Mouse (Mus musculus): ENCODE data around the gene Slc6a4.

The Slc6a4 gene

GRCm38 (mm10) chr11:76997916-76998704 lies at the start of gene Slc6a4:
Gene Slc6a4 (plus strand): TSS chr11:76998603.
- peak; percentile 9 for DNase-seq

DNA sequence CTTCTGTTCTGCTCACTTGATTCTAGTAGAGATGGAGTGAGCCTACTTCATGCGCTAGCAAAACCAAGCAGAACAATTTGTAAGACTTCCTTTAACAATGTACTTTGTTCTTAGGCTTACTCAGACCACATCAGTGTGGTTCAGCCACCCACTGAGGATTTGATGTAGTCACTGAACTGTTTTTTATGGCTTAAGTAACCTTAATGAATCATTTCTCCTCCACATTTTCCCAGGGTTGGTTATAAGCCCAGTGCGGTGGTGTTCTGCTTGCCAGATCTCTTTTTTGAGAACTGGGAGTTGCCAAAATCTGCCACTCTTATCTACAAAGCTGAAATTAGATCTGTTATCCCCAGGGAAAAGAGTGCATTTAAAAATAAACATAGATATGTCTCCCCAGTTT lies 44.9 kb upstream of the Slc6a4 start:
- no peak for DNase-seq

DNA sequence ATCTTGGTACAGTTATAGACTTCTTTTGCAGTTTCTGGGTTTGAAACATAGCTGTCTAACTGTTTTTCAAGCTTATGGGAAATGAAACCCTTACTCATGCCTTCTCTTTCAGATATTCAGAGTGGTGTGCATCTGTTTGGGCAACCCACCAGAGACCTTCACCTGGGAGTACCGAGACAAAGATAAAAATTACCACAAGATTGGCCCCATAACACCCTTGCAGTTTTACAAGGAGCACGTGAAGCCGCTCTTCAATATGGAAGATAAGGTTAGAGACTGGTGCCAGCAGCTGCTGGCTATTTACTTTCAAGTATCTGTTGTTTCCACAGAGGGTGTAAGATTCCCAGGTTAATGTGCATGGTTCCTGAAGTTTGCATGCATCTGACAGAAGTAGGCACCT lies 32.7 kb upstream of the Slc6a4 start:
- no peak for DNase-seq

- no peak for DNase-seq
Observed at GRCm38 (mm10) chr11:76970328-76970727, 28.1 kb upstream of the Slc6a4 start.

DNA sequence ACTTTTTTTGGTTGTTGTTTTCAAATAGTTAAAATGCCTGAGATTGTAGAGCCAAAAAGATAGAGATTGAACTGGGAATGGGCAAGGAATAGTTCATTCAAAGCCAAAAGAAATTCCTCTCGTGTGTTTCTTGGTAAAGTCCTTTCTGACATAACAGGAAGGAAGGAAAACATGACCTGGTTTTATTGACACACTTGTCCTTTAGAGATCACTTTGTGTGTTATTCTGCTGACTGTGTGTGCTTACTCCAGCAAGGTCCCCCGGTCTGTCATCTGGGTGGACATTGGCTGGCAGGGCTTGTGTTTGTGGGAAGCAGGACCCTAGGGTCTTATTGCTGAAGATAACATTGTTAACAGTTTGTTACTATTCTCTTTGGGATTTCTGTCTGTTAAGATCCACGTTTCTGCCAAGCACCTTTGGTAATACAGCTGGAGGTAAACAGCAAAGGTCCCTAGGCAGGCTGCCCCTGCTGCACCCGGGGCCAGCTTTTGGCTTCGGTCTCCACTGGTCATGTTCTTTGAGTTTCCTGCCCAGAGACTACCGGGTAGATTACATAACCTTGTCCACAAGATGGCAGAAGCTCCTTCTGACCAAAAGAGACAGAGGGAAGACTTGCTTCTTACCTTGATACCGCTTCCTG lies 23.6 kb upstream of the Slc6a4 start:
- no peak for DNase-seq

GRCm38 (mm10) chr11:76981570-76982141 lies 16.7 kb upstream of the Slc6a4 start:
- DNase-seq, result no peak

DNA sequence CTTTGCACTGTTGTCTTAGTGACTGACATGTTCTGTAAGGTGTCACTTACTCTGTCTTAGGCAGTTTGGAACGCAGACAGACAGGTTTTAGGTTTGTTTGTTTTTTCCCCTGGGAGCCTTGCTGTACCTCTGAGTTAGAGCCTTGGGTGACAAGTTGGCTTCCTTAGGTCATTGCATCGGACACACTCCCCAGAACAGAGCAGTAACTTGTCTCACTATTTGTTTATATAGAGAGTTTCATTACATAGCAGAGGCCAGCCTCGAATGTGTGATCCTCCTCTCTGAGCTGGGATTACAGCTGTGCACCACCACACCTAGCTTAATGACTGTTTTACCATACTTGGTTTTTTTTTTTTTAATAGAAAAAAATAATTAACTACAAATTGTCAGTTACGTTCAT lies 16.0 kb upstream of the Slc6a4 start:
- DNase-seq, result no peak

GRCm38 (mm10) chr11:76983641-76984040 lies 14.8 kb upstream of the Slc6a4 start:
- no peak for DNase-seq

DNA sequence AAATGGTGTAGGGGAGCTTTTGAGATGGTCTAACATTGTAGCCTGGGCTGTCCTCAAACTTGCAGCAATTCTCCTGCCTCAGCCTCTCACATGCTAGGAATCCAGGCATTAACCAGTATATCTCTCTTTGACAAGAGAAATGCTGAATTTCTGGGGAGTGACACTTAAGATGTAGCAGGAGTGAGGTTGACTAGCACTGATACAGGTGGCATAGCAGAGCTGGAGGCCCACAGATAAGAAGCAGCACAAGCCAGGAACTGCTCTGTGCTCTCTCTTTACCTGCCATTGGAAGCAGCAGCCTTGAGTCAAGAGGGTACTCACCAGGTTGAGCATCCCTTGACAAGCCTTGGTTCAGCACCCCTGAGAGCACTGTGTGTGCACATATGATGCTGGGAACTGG lies 14.2 kb upstream of the Slc6a4 start:
- DNase-seq, result no peak

GRCm38 (mm10) chr11:76990839-76991238 lies 7.6 kb upstream of the Slc6a4 start:
- DNase-seq, result no peak

GRCm38 (mm10) chr11:76992886-76993285 lies 5.5 kb upstream of the Slc6a4 start:
- peak; percentile 47 for DNase-seq

- no peak for DNase-seq
Observed at GRCm38 (mm10) chr11:76995966-76996672, 2.3 kb upstream of the Slc6a4 start.

DNA sequence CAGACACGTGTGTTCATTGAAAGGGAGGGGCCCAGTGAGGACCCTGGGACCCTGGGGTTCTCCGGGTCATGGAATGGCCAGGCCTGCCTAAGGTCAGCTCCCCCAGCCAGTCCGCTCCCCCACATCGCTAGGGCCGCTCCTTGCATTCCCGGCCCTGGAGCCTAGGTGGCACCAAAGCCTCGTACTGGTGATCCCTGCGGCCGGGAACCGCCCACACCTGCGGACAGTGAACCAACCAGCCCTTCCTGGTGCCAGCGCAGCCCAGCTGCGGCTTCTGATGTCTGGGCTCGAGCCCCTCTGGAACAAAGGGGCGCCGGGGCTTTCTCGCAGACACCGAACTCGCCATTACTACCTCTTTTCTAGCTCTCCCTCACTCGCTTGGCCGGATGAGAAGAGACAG lies 1.1 kb upstream of the Slc6a4 start:
- peak; percentile 68 for DNase-seq

DNA sequence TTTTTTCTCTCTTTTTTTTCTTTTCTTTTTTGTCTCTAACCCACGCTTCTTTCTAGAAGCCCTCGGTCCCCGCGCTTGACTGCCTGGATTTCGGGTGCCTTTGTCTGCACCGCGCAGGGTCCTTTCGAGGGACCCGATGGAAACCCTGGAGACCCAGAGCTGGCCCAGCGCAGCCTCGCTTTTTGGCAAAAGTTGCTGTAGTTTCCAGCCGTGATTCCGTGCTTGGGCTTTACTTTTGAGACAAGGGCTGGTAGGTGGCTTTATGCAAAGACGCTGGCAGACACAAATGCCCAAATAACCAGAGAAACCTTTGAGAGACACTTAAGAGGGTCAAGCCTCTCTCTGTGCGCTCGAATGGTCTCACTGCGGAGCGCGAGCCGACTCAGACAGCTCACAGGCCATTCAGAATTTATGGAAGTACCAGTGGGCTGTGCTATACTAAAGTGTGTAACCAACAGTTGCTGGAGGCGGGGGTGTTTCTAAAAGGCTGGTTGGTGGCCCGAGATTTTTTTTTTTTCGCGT lies 363 bp downstream of the Slc6a4 start:
- no peak for DNase-seq

- DNase-seq, result no peak
Observed at GRCm38 (mm10) chr11:77000741-77001140, 2.3 kb downstream of the Slc6a4 start.

DNA sequence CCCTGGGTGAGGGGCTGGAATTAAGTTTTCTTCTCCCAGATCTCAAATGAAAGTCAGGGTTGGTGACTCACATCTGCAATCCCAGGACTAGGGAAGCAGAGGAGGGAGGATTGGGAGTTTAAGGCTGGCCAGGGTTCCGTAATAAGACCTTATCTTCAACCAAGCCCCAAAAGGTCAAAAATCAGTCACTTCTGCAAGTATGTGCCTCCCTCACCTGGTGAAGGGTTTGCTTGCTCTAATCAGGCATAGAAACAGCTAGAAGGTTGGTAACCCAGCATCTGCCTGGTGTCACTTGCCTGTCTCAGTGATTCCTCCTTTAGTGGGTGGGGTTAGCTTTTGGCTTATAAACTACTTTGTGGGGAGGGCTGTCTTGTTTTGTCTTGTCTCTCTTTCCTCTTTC lies 4.0 kb downstream of the Slc6a4 start:
- DNase-seq, result no peak

DNA sequence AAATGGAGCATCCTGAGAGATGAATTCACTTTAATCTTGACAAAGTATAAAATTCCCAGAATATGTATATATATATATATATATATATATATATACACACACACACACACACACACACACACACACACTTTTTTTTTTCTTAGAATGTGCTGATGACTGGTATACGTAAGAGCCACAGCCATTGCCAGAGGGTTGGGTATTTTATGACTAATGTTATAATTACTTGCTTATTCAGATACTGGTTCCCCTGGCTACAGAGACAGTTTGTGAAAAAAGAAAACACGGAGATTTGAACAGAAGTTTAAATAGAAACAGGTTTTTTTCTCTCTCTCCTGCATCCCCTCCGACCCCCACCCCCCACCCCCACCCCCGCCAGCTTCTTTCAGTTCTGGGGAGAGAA lies 7.5 kb downstream of the Slc6a4 start:
- DNase-seq, result no peak

- DNase-seq, result no peak
Observed at GRCm38 (mm10) chr11:77006616-77007015, 8.2 kb downstream of the Slc6a4 start.

- DNase-seq, result no peak
Observed at GRCm38 (mm10) chr11:77009069-77010025, 10.9 kb downstream of the Slc6a4 start.

GRCm38 (mm10) chr11:77010762-77011475 lies 12.5 kb downstream of the Slc6a4 start:
- no peak for DNase-seq

- DNase-seq, result no peak
Observed at GRCm38 (mm10) chr11:77018046-77018445, 19.6 kb downstream of the Slc6a4 start.

All from thymus, postnatal 14 days (tissue).